Mouse (Mus musculus): ENCODE measurements at regions not wholly inside any gene's neighbourhood (a gene's known extent, or its start where the extent isn't known, plus 50 kb on each side); places are given as distances from the start of the nearest gene placed in this dataset.

- DNase-seq (ENCODE audit: low read depth, low spot score), result no peak
These were observed 209.4 kb upstream of the Zc3h12c start for GRCm38 (mm10) chr9:52377761-52378160.

DNA sequence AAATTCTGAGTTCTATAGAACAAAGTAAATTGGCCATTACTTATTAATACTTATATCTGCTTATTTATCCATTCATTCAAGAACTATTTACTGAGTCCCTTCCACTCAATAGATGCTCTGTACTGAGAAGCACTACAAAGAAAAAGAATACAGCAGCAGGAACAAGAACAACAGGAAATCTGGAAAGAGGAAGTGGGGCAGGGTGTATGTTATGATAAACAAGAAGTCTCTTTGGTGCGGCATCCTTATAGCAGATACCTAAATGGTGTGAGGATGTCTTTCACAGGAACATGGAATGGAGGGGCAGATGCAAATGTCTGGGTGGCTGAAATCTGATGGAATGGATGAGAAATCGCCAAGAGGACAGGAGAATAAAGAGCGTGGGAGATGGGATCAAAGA, 208.5 kb upstream of the Zc3h12c start:
- no peak for DNase-seq (ENCODE audit: low read depth, low spot score)

DNA sequence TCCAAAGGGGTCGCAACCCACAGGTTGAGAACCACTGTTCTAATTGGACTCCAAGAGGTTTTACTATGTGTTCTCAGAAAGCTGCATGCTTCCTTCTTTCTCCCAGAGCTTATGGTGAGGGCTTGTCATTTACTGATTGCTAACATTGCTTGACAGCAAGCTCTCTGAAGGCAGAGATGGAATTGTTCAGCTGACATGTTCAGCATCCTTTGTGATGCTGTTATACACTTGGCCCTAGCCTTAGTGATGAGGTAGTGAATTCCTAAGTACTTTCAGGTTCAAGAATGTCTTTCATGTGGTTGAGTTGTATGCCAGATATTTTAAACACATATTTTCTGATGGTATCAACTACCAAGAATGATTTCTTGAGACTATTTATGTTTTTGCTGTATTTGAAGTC, 202.9 kb upstream of the Zc3h12c start:
- no peak for DNase-seq (ENCODE audit: low read depth, low spot score)

DNA sequence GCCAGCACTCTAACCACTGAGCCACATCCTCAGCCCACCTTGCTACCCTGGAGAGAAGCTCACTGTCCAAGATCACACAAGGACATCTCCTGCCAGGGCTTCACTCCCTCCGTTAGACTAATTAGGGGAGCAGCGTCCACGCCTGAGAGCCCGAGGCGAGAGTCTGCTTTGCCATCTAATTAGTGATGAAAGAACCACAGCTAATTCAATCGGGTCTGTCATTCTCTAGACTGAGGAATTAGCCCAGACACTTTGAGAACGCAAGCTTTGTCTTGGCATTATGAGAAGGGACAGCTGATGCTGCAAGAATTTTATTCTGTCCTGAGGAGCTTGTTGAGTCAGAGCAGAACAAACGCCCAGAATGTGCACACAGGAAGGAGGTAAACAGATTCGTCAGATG, 200.5 kb upstream of the Zc3h12c start:
- no peak for DNase-seq (ENCODE audit: low read depth, low spot score)

DNA sequence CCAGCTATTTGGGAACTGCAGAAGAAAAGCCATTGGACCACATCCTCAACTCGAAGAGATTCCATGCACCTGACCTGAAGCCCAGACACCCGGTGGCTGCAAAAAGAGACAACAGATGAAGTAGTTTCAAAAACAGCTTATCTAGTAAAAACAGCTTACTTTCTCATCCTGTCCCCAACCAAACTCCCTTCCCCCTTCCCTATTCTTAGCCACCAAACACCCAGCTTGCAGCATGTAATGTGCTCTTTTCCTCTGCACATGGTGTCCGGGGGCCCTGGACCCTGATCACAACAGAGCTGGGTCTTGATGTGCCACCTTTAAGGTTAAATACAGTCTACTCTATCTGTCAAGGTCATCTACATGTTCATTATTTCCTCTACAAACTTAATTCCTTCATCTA, 199.7 kb upstream of the Zc3h12c start:
- DNase-seq (ENCODE audit: low read depth, low spot score), result no peak

DNA sequence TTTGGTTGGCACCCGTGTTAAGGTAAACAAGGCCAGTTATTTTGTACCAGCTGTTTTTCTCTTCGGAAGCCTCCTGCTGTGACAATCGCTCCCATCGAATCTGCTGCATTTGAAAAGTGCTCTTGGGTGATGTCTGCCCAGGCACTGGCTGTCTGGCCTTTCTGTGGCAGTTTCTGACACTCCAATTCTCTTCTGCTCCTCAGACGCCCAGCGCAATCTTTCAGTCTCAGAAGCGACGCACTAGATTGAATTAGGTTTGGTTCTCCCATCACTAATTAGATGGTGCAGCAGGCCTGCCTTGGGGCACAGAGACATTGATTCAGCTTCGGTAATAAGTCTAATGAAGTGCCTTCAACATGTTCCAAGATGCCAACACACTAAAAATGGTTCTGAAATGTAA, 197.7 kb upstream of the Zc3h12c start:
- no peak for DNase-seq (ENCODE audit: low read depth, low spot score)

- no peak for DNase-seq (ENCODE audit: low read depth, low spot score)
These were observed 193.2 kb upstream of the Zc3h12c start for GRCm38 (mm10) chr9:52361599-52361998.

DNA sequence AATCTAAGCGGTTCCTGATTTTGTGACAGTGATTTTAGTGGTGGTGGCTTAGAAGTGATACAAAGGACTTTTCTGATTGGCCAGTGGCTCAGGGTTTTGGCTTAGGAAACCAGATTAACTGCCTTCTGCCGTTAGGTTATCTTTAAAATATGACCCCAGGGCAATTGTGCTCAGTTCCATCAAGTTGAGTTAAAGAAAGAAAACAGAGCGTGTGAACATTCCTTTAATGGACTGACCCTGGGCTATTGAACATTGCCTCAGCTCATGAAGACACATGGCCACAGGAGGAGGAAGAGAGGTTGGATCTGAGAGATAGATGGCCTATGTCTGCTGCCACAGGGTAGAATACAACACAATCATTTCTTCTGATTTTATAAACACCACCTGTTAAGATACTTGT, 191.0 kb upstream of the Zc3h12c start:
- DNase-seq (ENCODE audit: low read depth, low spot score), result no peak

DNA sequence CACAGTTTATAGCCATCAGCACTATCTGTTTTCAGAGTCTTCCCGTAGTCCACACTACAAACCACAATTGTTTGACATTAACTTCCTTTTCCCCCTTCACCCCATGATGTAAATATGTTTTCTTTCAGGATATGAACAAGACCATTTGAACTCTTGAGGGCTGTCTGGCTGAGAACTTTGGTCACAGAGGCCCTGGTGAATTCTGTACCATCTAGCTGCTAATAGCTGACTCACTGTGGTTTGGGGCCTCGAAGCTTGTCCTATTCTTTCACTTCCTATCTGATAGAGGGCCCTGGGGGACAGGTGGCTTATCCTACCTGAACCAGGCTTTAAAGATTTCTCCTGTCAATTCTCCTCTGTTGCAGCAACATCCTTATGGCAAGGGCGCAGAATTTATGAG, 188.2 kb upstream of the Zc3h12c start:
- no peak for DNase-seq (ENCODE audit: low read depth, low spot score)

DNA sequence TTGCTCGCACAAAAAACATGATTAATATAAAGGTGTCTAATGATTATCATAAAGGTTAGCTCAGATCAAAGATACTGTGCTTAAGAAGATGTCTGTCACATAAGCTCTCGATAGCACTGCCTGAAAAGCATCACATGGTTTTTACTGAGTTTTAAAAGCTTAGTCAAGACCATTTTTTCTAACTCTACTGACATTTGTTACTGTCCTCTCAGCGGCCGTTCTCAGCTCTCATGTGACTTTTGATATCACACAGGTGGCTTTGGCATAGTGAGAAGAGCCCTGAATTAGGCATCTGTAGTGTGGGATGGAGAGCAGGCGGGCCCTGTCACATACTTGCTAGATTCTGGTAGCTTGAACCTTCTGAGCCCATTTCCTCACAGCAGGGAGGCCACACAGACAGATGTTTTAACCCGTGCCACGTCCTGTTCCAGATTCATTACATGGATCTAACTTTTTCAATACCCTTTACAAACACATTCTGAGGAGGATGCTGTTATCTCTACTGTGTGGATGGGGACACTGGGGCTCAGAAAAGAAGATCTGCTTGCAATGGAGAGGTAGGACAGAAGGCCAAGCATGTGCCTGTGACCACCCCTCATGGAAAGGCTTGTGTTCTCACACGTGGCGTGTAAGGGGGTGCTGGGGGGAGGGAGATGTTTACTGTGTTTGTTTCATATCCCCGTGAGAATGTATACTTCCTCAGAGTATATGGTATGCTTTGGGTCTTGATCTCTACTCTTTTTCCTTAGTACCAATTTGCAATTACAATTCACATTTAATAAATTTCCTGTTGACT, 187.0 kb upstream of the Zc3h12c start:
- no peak for DNase-seq (ENCODE audit: low read depth, low spot score)

DNA sequence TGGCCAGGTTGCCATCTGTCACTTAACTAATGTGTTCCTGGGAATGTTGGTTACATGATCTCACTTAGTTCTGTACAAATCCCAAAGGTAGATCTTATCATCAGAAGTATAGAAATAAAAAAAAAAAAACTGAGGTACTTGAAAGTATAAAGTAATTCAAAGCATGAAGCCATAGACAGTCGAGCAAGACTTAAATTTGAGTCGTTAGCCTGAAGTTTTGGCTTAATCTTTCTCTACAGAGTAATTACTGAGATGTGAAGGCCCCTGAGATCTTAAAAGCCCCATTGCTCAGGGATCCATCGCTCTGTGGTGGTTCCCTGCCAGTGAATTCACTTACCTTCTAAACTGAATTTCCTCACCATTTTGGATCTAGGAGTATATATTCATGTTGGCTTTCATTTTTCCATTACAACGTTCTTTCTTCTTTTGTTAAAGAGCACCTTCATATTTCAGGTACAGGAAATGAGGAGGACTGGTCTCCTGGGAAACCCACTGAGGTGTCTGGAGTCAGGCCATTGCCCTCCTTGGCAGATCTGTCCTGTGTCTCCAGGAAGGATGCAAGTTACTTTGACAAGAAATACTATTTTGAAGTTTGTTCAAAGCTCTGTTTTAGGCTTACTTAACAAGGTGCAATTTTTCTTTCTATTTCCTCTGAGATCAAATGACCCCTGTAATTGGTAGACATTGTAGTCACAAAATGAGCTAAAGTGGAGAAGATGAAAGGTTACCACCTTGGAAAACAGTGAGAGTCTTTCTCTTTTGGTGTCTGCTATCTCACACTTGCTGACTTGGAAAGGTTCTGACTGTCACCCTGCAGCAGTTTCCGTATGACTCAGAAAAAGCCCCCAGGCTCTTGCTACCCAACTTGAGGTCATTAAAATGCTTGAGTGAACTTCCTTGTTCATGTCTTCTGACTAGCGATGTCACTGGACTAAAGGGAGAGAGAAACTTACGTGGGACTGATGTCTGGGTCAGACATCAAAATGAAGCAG, 180.5 kb upstream of the Zc3h12c start:
- no peak for DNase-seq (ENCODE audit: low read depth, low spot score)

DNA sequence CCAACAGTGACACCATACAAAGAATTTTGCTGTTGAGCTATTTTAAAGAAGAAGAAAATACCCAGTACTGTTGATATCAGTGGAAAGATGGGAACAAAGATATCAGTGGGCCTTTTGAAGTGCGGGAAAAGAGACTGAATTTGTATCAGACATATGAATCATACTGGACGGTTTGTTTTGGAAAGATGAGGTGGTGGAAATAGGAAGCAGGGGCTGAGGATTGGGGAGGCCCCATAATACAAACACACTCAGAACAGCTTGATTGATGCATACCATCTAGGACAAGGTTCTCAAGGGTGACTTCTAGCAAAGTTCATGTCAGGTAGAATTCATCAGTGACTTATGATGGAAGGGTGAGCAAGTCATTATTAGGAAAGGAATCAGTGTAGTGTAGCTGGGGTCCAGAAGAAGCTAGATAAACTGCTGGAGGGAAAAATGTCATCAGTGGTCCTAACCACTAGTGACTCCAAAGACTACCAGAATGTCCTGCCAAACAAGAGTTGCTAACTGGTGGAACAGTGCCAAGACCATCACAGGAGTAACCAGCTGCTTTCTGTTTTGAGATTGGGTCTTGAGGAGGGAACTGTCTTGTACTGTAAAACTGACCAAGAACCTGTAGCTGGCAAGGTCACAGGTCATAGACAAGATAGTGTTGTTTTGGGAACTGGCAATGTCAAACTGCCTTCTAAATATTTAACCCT, 176.0 kb upstream of the Zc3h12c start:
- DNase-seq (ENCODE audit: low read depth, low spot score), result no peak

DNA sequence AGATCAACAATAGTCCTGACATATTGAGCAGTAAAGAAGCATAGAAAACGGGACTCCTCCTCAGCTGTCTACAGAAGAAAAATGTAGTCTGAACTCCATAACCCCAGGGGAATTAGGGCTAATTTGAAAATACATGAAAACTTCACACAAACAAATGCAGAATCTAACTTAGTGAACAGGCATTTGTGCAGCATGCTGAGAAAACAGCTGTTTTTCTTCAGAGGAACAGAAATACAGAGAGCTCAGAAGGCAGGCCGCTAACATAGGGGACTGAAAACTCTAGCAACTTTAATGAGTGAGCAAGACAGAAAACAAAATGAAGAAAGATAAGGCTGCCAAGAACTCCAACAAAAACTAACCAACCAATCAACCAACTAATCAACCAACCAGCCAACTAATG, 172.7 kb upstream of the Zc3h12c start:
- no peak for DNase-seq (ENCODE audit: low read depth, low spot score)

DNA sequence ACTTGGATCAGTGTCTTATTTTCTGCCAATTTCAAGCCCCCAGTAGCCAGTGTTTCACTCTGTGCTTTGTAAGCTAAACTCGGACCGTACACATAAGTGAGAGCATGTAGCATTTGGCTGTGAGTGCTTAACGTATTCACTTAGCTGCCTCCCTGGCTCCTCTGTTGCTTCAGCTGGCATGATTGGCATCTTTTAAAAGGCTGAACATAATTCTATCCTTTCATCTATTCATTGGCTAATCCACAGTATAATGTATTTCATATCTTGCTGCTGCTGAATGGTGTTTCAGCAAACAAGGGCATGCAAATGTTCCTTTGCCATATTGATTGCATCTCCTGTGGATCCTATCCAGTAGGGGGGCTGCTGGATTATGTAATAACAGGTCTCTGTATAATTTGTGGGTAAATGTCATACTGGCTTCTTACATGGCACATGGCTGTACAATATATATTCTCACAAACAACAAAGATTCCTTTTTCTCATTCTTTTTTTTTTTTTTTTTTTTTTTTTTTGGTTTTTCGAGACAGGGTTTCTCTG, 169.5 kb upstream of the Zc3h12c start:
- no peak for DNase-seq (ENCODE audit: low read depth, low spot score)

GRCm38 (mm10) chr9:52334767-52335166, 166.4 kb upstream of the Zc3h12c start:
- DNase-seq (ENCODE audit: low read depth, low spot score), result no peak

GRCm38 (mm10) chr9:52333884-52334283, 165.5 kb upstream of the Zc3h12c start:
- no peak for DNase-seq (ENCODE audit: low read depth, low spot score)

- no peak for DNase-seq (ENCODE audit: low read depth, low spot score)
These were observed 163.4 kb upstream of the Zc3h12c start for GRCm38 (mm10) chr9:52331748-52332147.

- no peak for DNase-seq (ENCODE audit: low read depth, low spot score)
These were observed 162.3 kb upstream of the Zc3h12c start for GRCm38 (mm10) chr9:52330652-52331051.

GRCm38 (mm10) chr9:52324347-52324746, 156.0 kb upstream of the Zc3h12c start:
- no peak for DNase-seq (ENCODE audit: low read depth, low spot score)

GRCm38 (mm10) chr9:52323757-52324156, 155.4 kb upstream of the Zc3h12c start:
- DNase-seq (ENCODE audit: low read depth, low spot score), result no peak

- DNase-seq (ENCODE audit: low read depth, low spot score), result no peak
These were observed 154.9 kb upstream of the Zc3h12c start for GRCm38 (mm10) chr9:52323226-52323625.

GRCm38 (mm10) chr9:52301521-52301920, 133.1 kb upstream of the Zc3h12c start:
- no peak for DNase-seq (ENCODE audit: low read depth, low spot score)
